Mouse (Mus musculus): ENCODE results near the gene Batf. TPM values are rescaled to one million over a fixed set of nuclear protein-coding genes. Genes with fewer than 3 reads are reported as not detected.

Batf gene
- total and polyA plus RNA-seq, 3 experiments = 14.4 to 19.9 TPM; not detected in 1

Other genes starting within 250 kb of the Batf start
- gene Fos, start 212.8 kb upstream of the Batf start, total RNA-seq (2012; rRNA removed) = 0.56 and 1.4 TPM in 2 replicates
- gene Fos, start 212.8 kb upstream of the Batf start, polyA plus RNA-seq (2012; ENCODE audit: insufficient read depth in 1 of 2, insufficient read length in 2 of 2, low read depth in 1 of 2, low replicate concordance in 2 of 2, missing spikeins in 1 of 2) = under 1 TPM in 1 of 2 experiments, not detected in 1; 0.81 TPM
- gene Jdp2, start 87.6 kb upstream of the Batf start, total RNA-seq (2012; rRNA removed) = 2.3 and 8.1 TPM in 2 replicates
- gene Jdp2, start 87.6 kb upstream of the Batf start, polyA plus RNA-seq (2012; ENCODE audit: insufficient read depth in 1 of 2, insufficient read length in 2 of 2, low read depth in 1 of 2, low replicate concordance in 2 of 2, missing spikeins in 1 of 2) = 1 to 10 TPM in 1 of 2 experiments, not detected in 1; 9.1 TPM
- gene Flvcr2, start 59.9 kb downstream of the Batf start, total RNA-seq (2012; rRNA removed) = not detected in 2 replicates
- gene Flvcr2, start 59.9 kb downstream of the Batf start, polyA plus RNA-seq (2012; ENCODE audit: insufficient read depth in 1 of 2, insufficient read length in 2 of 2, low read depth in 1 of 2, low replicate concordance in 2 of 2, missing spikeins in 1 of 2) = under 1 TPM in 1 of 2 experiments, not detected in 1; 0.07 TPM
- 46.0 and 55.6 TPM in 2 replicates for gene Erg28, start 137.9 kb downstream of the Batf start, total RNA-seq (2012; rRNA removed)
- gene Erg28, start 137.9 kb downstream of the Batf start, polyA plus RNA-seq (2012; ENCODE audit: insufficient read depth in 1 of 2, insufficient read length in 2 of 2, low read depth in 1 of 2, low replicate concordance in 2 of 2, missing spikeins in 1 of 2) = 10 to 100 TPM in 1 of 2 experiments, not detected in 1; 76.3 TPM
- gene Ttll5, start 138.0 kb downstream of the Batf start, total RNA-seq (2012; rRNA removed) = 7.4 and 9.3 TPM in 2 replicates
- 10 to 100 TPM in 1 of 2 experiments, not detected in 1; 18.5 TPM for gene Ttll5, start 138.0 kb downstream of the Batf start, polyA plus RNA-seq (2012; ENCODE audit: insufficient read depth in 1 of 2, insufficient read length in 2 of 2, low read depth in 1 of 2, low replicate concordance in 2 of 2, missing spikeins in 1 of 2)